Mouse (Mus musculus) lung, postnatal 0 days (tissue): ENCODE data around the gene Etv5. TPM values are rescaled to one million over a fixed set of nuclear protein-coding genes. Genes with fewer than 3 reads are reported as not detected.
A peak's percentile ranks its signal among the peaks of the same experiment; 100 is the strongest.

ENCODE experiments used
- ATAC-seq: fragments of 200-750 bp; cut with Nextera tagmentation; 2 replicates; pipeline ENCODE4 v1.8.0; 2017; ENCODE audit warnings: moderate library complexity
- DNase-seq: peaks from one replicate; pipeline ENCODE4 v3.0.0-alpha.2; 2016; ENCODE audit warnings: low spot score
- H3K27ac ChIP-seq: fragments of 300-500 bp; sonication (generic); 2 replicates; pipeline ENCODE4 v1.5.1; 2014; ENCODE audit warnings: antibody characterized with exemption, mild to moderate bottlenecking, low read length, mixed read lengths
- H3K27me3 ChIP-seq: fragments of 300-500 bp; sonication (generic); replicated peaks from 2 replicates; pipeline ENCODE4 v1.6.1; 2014; ENCODE audit warnings: low read length, mixed read lengths; ENCODE audit not compliant: insufficient read depth
- H3K36me3 ChIP-seq: fragments of 300-500 bp; sonication (generic); 2 replicates; pipeline ENCODE4 v1.6.1; 2014; ENCODE audit warnings: low read length, mixed read lengths; ENCODE audit not compliant: insufficient read depth
- H3K4me1 ChIP-seq: fragments of 300-500 bp; sonication (generic); 2 replicates; pipeline ENCODE4 v1.6.1; 2014; ENCODE audit warnings: antibody characterized with exemption, low read depth, low read length, mixed read lengths; ENCODE audit not compliant: insufficient read depth
- H3K4me2 ChIP-seq: fragments of 300-500 bp; sonication (generic); replicated peaks from 2 replicates; pipeline ENCODE4 v1.6.1; 2014; ENCODE audit warnings: low read depth, mild to moderate bottlenecking, low read length, moderate library complexity, mixed read lengths
- H3K4me3 ChIP-seq: fragments of 300-500 bp; sonication (generic); 2 replicates; pipeline ENCODE4 v1.5.1; 2014; ENCODE audit warnings: low read depth, low read length
- H3K9ac ChIP-seq: fragments of 300-500 bp; sonication (generic); replicated peaks from 2 replicates; pipeline ENCODE4 v1.6.1; 2014; ENCODE audit warnings: low read depth, mild to moderate bottlenecking
- H3K9me3 ChIP-seq: fragments of 300-500 bp; sonication (generic); 2 replicates; pipeline ENCODE4 v1.6.1; 2016; ENCODE audit warnings: low read length, mixed read lengths
- CTCF ChIP-seq: IDR thresholded peaks from 2 replicates; pipeline ENCODE4 v1.5.1; 2016; ENCODE audit warnings: antibody characterized with exemption, mild to moderate bottlenecking
- EP300 ChIP-seq: IDR thresholded peaks from 2 replicates; pipeline ENCODE4 v1.6.1; 2016; ENCODE audit warnings: antibody characterized with exemption, mild to moderate bottlenecking, control low read depth
- WGBS: fragments of 180-500 bp; shearing (Covaris S2); extraction: QIAGEN DNeasy Blood & Tissue Kit; methylation state at CpG from one replicate; pipeline ENCODE4 v1.1.7; 2014; 5-methylcytosine and 5-hydroxymethylcytosine counted together
- polyA plus RNA-seq: library from polyadenylated mRNA; unstranded; fragments of >200 nt; fragmentation: Nextera tagmentation; extraction: Ambion mirVana; gene quantifications from 2 replicates; pipeline ENCODE4 v1.2.1, GENCODE M21; 2015

The Etv5 gene
- polyA plus RNA-seq, 1 experiment from 2014 or later, result 78.5 TPM

DNA sequence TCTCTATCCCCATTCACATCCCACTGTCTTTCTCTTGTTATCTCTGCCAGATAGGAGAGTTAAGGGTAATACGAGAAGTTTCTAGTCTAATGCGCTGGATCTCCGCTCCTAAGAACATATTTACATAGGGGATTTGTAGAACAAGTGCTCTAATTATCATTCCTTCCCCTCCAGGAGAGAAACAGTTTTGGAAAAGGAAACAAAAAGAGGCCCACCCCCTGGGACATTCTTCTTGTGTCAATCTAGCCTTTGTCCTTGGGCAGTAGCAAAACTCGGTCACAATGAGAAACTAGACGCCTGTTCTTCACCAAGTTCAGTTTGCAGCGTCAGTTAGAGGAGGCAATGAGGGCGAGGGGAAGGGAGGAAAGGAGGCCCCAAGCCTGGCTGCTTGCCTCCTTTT lies 2.7 kb upstream of the Etv5 start:
- Histone ChIP-seq H3K4me2 (no peak overlapping the region), H3K27me3 (no peaks in the 10 kb centered on the region), H3K27ac (no peak overlapping the region), H3K4me3 (no peak overlapping the region), H3K9me3 (no peaks in the 10 kb centered on the region), H3K9ac (no peak overlapping the region), H3K4me1 (peaks cover 9% of the 10 kb centered on the region; the same call in 1 of the 2 replicates), H3K36me3 (no peaks in the 10 kb centered on the region)
- ATAC-seq, result no peak
- TF ChIP-seq EP300 (no peak), CTCF (no peak)
- WGBS, result 57% methylated on average over 7 of the region's 7 CpGs
- no peak for DNase-seq

DNA sequence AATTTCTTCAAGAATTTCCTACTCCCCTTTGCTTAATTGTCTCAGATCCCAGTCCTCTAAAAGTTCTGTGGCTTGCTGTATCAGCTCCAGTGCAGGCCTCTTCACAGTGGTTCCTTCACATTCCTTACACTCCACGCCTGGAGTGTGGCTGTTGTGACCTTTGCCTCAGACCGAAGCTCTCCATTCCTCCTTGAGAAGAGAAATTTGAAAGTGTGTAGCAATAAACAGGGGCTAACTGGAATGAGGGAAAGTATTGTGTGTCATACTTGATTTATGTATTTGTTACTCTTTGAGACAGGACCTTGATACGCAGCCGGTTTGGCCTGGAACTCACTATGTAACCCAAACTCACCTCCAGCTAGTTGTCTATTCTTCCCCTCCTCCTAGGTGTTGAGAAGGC lies 1.8 kb upstream of the Etv5 start:
- WGBS, result 48% methylated on average over 4 of the region's 4 CpGs
- no peak for TF ChIP-seq CTCF
- TF ChIP-seq EP300, result peak; percentile 66
- H3K4me3 ChIP-seq, result no peak overlapping the region
- no peaks in the 10 kb centered on the region for H3K36me3 ChIP-seq
- H3K27me3 ChIP-seq, result no peaks in the 10 kb centered on the region
- H3K27ac ChIP-seq, result peak overlapping the region; percentile 83
- DNase-seq (peak; percentile 86), ATAC-seq (no peak)
- peaks cover 9% of the 10 kb centered on the region; the same call in 1 of the 2 replicates for H3K4me1 ChIP-seq
- no peak overlapping the region for H3K9ac ChIP-seq
- H3K9me3 ChIP-seq, result no peaks in the 10 kb centered on the region
- no peak overlapping the region for H3K4me2 ChIP-seq

DNA sequence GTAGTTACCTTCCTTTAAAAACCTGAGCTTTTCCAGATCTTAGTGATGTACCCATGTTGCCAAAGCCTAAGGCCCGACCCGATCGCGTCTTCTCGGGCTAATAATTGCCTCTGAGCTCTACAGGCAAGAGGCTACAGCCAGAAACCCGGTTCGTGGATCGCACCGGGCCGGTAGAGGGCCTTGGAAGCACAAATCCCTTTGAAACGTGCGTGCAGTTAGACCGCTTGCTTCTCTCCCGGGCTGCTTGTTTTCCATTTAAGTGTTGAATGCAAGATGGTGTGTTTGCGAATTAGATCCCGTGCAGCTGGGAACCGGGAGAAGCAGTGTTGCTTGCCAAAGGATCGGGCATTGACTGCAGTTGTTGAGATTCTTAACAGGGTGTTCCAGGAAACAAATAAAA lies 750 bp upstream of the Etv5 start:
- peak overlapping the region; percentile 65 for H3K4me2 ChIP-seq
- ATAC-seq (no peak), DNase-seq (peak; percentile 69)
- no peaks in the 10 kb centered on the region for H3K36me3 ChIP-seq
- H3K4me1 ChIP-seq, result peaks cover 9% of the 10 kb centered on the region; the same call in 1 of the 2 replicates
- peak overlapping the region; percentile 41 for H3K9ac ChIP-seq
- H3K4me3 ChIP-seq, result peak overlapping the region; percentile 44
- H3K27ac ChIP-seq, result peak overlapping the region; percentile 83
- 1% methylated on average over 18 of the region's 18 CpGs for WGBS
- no peaks in the 10 kb centered on the region for H3K27me3 ChIP-seq
- no peaks in the 10 kb centered on the region for H3K9me3 ChIP-seq
- peak; percentile 52 for TF ChIP-seq CTCF
- no peak for TF ChIP-seq EP300

- peak overlapping the region; percentile 88 for H3K4me3 ChIP-seq
- 2% methylated on average over 58 of the region's 59 CpGs for whole genome bisulfite sequencing
- no peak for TF ChIP-seq CTCF
- TF ChIP-seq EP300, result no peak
- no peaks in the 10 kb centered on the region for H3K36me3 ChIP-seq
- DNase-seq (peak; percentile 78), ATAC-seq (peak; percentile 3)
- no peaks in the 10 kb centered on the region for H3K27me3 ChIP-seq
- peak overlapping the region; percentile 97 for H3K4me2 ChIP-seq
- peaks cover 9% of the 10 kb centered on the region; the same call in 1 of the 2 replicates for H3K4me1 ChIP-seq
- peak overlapping the region; percentile 71 for H3K9ac ChIP-seq
- H3K27ac ChIP-seq, result peak overlapping the region; percentile 75
- no peaks in the 10 kb centered on the region for H3K9me3 ChIP-seq
Observed at GRCm38 (mm10) chr16:22438441-22439373, 812 bp downstream of the Etv5 start.

DNA sequence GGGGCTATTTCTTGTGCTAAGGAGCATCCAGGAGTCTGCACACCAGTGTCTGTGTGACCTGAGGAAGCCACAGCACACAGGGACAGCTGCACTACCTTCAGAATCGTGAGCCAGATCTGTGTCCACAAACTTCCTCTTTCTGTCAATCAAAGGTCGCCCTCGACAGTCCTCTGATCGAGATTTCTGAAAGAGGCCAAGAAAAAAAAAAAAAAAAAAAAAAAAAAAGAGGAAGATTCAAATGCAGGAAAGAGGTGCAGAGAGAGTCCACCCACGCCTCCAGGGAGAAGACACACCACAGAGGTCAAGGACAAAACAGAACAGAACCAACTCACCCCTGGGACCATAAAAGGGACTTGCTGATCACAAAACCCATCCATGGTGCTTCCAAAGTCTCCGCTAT lies 3.4 kb downstream of the Etv5 start:
- H3K4me2 ChIP-seq, result peak overlapping the region; percentile 27; the same call in 1 of the 2 replicates
- no peaks in the 10 kb centered on the region for H3K36me3 ChIP-seq
- no peaks in the 10 kb centered on the region for H3K9me3 ChIP-seq
- TF ChIP-seq CTCF (no peak), EP300 (no peak)
- H3K27me3 ChIP-seq, result no peaks in the 10 kb centered on the region
- DNase-seq (no peak), ATAC-seq (no peak)
- H3K27ac ChIP-seq, result no peak overlapping the region
- H3K9ac ChIP-seq, result no peak overlapping the region
- peaks cover 9% of the 10 kb centered on the region; the same call in 1 of the 2 replicates for H3K4me1 ChIP-seq
- no peak overlapping the region for H3K4me3 ChIP-seq
- 39% methylated on average over 6 of the region's 6 CpGs for WGBS

- H3K9ac ChIP-seq, result no peak overlapping the region
- H3K4me3 ChIP-seq, result no peak overlapping the region
- WGBS, result 56% methylated on average over 5 of the region's 5 CpGs
- peak; percentile 70; the same call in 1 of the 2 replicates for TF ChIP-seq EP300
- no peak for TF ChIP-seq CTCF
- no peaks in the 10 kb centered on the region for H3K9me3 ChIP-seq
- no peaks in the 10 kb centered on the region for H3K27me3 ChIP-seq
- no peak overlapping the region for H3K27ac ChIP-seq
- peak overlapping the region; percentile 15; the same call in 1 of the 2 replicates for H3K4me2 ChIP-seq
- H3K4me1 ChIP-seq, result no peaks in the 10 kb centered on the region
- peak; percentile 45 for ATAC-seq
- H3K36me3 ChIP-seq, result no peaks in the 10 kb centered on the region
- peak; percentile 92 for DNase-seq
Observed at GRCm38 (mm10) chr16:22434530-22434929, 5.0 kb downstream of the Etv5 start.
